Mouse (Mus musculus) forebrain, embryonic 14.5 days (tissue): Measurements from ENCODE around the gene Plcg2. TPM values are rescaled to one million over a fixed set of nuclear protein-coding genes. Genes with fewer than 3 reads are reported as not detected.

ENCODE experiments used
- ATAC-seq: fragments of 200-750 bp; cut with Nextera tagmentation; 2 replicates; pipeline ENCODE4 v1.8.0; 2017; ENCODE audit warnings: mild to moderate bottlenecking, moderate library complexity
- DNase-seq: peaks from one replicate; pipeline ENCODE4 v3.0.0-alpha.2; 2015; ENCODE audit warnings: low spot score
- H3K27ac ChIP-seq: fragments of 300-500 bp; sonication (generic); 2 replicates; pipeline ENCODE4 v1.5.1; 2014; ENCODE audit warnings: low read depth, mild to moderate bottlenecking, control low read depth, low read length, moderate library complexity
- H3K27me3 ChIP-seq: fragments of 300-500 bp; sonication (generic); replicated peaks from 2 replicates; pipeline ENCODE4 v1.6.1; 2014; ENCODE audit warnings: low read length, control low read depth, mixed read lengths; ENCODE audit not compliant: control insufficient read depth, insufficient read depth
- H3K36me3 ChIP-seq: fragments of 300-500 bp; sonication (generic); 2 replicates; pipeline ENCODE4 v1.6.1; 2014; ENCODE audit warnings: low read length, control low read depth; ENCODE audit not compliant: control insufficient read depth, insufficient read depth
- H3K4me1 ChIP-seq: fragments of 300-500 bp; sonication (generic); 2 replicates; pipeline ENCODE4 v1.6.1; 2014; ENCODE audit warnings: antibody characterized with exemption, low read length, control low read depth; ENCODE audit not compliant: control insufficient read depth, insufficient read depth
- H3K4me2 ChIP-seq: fragments of 300-500 bp; sonication (generic); 2 replicates; pipeline ENCODE4 v1.6.1; 2014; ENCODE audit warnings: mild to moderate bottlenecking, control low read depth, low read length
- H3K4me3 ChIP-seq: fragments of 300-500 bp; sonication (generic); 2 replicates; pipeline ENCODE4 v1.5.1; 2014; ENCODE audit warnings: low read depth, low read length, control low read depth
- H3K9ac ChIP-seq: fragments of 300-500 bp; sonication (generic); 2 replicates; pipeline ENCODE4 v1.6.1; 2014; ENCODE audit warnings: mild to moderate bottlenecking, low read length, control low read depth, moderate library complexity
- H3K9me3 ChIP-seq: fragments of 300-500 bp; sonication (generic); replicated peaks from 2 replicates; pipeline ENCODE4 v1.6.1; 2016; ENCODE audit warnings: low read length, control low read depth, mixed read lengths; ENCODE audit not compliant: control insufficient read depth
- WGBS: fragments of 180-500 bp; shearing (Covaris S2); extraction: QIAGEN DNeasy Blood & Tissue Kit; methylation state at CpG from one replicate; pipeline ENCODE4 v1.1.7; 2014; 5-methylcytosine and 5-hydroxymethylcytosine counted together
- polyA plus RNA-seq: library from polyadenylated mRNA; unstranded; fragments of >200 nt; fragmentation: Nextera tagmentation; extraction: Ambion mirVana; gene quantifications from 2 replicates; pipeline ENCODE4 v1.2.1, GENCODE M21; 2014

The Plcg2 gene
- polyA plus RNA-seq, 1 experiment from 2014 or later, result 0.58 TPM

GRCm38 (mm10) chr8:117478082-117478481, 20.0 kb upstream of the Plcg2 start:
- Histone ChIP-seq H3K4me3 (no peak overlapping the region), H3K4me2 (no peak overlapping the region), H3K4me1 (no peaks in the 10 kb centered on the region), H3K36me3 (no peaks in the 10 kb centered on the region), H3K9me3 (no peaks in the 10 kb centered on the region), H3K9ac (no peak overlapping the region), H3K27me3 (no peaks in the 10 kb centered on the region), H3K27ac (no peak overlapping the region)
- DNase-seq (no peak), ATAC-seq (no peak)

GRCm38 (mm10) chr8:117479996-117480395, 18.1 kb upstream of the Plcg2 start:
- no peak overlapping the region for H3K4me3 ChIP-seq
- no peaks in the 10 kb centered on the region for H3K9me3 ChIP-seq
- H3K27ac ChIP-seq, result no peak overlapping the region
- 96% methylated on average over 9 of the region's 9 CpGs for WGBS
- H3K4me2 ChIP-seq, result no peak overlapping the region
- DNase-seq (no peak), ATAC-seq (no peak)
- no peaks in the 10 kb centered on the region for H3K27me3 ChIP-seq
- no peak overlapping the region for H3K9ac ChIP-seq
- no peaks in the 10 kb centered on the region for H3K4me1 ChIP-seq
- H3K36me3 ChIP-seq, result no peaks in the 10 kb centered on the region

DNA sequence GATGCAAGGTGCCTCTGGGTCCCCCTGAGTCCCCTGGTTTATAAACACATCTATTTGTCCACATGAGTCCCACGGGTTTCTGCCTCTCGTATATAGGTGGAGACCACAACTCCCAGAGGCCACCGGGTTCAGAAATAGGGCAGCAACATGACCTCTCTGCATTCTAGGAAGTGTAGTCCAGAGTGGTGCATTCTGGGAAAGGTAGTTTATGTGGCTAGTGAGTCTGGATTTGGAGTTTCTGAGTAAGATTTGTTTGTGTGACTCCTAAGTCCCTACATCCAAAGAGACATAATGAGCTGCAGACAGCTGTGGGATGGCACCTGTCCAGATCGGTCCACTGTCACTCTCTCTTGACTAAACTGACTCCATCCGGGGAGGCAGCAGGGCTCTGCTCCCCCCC, 17.6 kb upstream of the Plcg2 start:
- ATAC-seq (no peak), DNase-seq (no peak)
- Histone ChIP-seq H3K4me3 (no peak overlapping the region), H3K27ac (no peak overlapping the region), H3K4me2 (no peak overlapping the region), H3K9me3 (no peaks in the 10 kb centered on the region), H3K9ac (no peak overlapping the region), H3K36me3 (no peaks in the 10 kb centered on the region), H3K27me3 (no peaks in the 10 kb centered on the region), H3K4me1 (no peaks in the 10 kb centered on the region)
- WGBS, result 60% methylated on average over 5 of the region's 5 CpGs

DNA sequence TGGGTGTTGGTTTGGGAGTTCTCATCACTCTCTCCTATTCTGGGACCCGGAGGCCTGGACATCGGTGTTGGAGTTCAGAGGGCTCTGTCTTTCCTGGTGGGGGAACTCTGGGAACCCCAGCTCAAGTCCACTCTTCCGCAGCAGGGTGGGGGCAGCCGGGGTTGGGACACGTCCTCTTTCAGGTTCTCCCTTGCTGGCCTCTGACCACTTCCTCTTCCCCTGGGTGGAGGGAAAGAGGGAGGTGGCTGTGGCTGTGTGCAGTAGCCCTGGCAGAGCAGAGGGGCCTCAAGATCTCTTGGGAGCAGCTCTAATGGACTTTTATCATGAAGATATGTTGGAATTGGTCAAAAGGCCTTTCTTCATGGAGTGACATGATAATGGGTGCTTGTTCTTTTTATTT, 16.3 kb upstream of the Plcg2 start:
- ATAC-seq (no peak), DNase-seq (no peak)
- Histone ChIP-seq H3K27me3 (no peaks in the 10 kb centered on the region), H3K36me3 (no peaks in the 10 kb centered on the region), H3K27ac (no peak overlapping the region), H3K9ac (no peak overlapping the region), H3K4me3 (no peak overlapping the region), H3K4me2 (no peak overlapping the region), H3K4me1 (no peaks in the 10 kb centered on the region), H3K9me3 (no peaks in the 10 kb centered on the region)
- 88% methylated on average over 5 of the region's 5 CpGs for WGBS

GRCm38 (mm10) chr8:117484731-117485130, 13.4 kb upstream of the Plcg2 start:
- Histone ChIP-seq H3K9me3 (no peaks in the 10 kb centered on the region), H3K4me2 (no peak overlapping the region), H3K36me3 (no peaks in the 10 kb centered on the region), H3K4me3 (no peak overlapping the region), H3K9ac (no peak overlapping the region), H3K27ac (no peak overlapping the region), H3K27me3 (no peaks in the 10 kb centered on the region), H3K4me1 (no peaks in the 10 kb centered on the region)
- DNase-seq (no peak), ATAC-seq (no peak)
- 87% methylated on average over 8 of the region's 8 CpGs for WGBS

GRCm38 (mm10) chr8:117485316-117485715, 12.8 kb upstream of the Plcg2 start:
- DNase-seq (no peak), ATAC-seq (no peak)
- no peak overlapping the region for H3K27ac ChIP-seq
- H3K27me3 ChIP-seq, result no peaks in the 10 kb centered on the region
- no peaks in the 10 kb centered on the region for H3K36me3 ChIP-seq
- H3K4me2 ChIP-seq, result no peak overlapping the region
- no peaks in the 10 kb centered on the region for H3K9me3 ChIP-seq
- H3K9ac ChIP-seq, result no peak overlapping the region
- 80% methylated on average over 1 of the region's 1 CpGs for WGBS
- H3K4me3 ChIP-seq, result no peak overlapping the region
- H3K4me1 ChIP-seq, result no peaks in the 10 kb centered on the region

GRCm38 (mm10) chr8:117488246-117489005, 9.7 kb upstream of the Plcg2 start:
- Histone ChIP-seq H3K27ac (no peak overlapping the region), H3K36me3 (no peaks in the 10 kb centered on the region), H3K9me3 (no peaks in the 10 kb centered on the region), H3K9ac (no peak overlapping the region), H3K27me3 (no peaks in the 10 kb centered on the region), H3K4me1 (no peaks in the 10 kb centered on the region), H3K4me3 (no peak overlapping the region), H3K4me2 (no peak overlapping the region)
- no peak for DNase-seq
- WGBS, result 81% methylated on average over 10 of the region's 10 CpGs
- ATAC-seq, result no peak

GRCm38 (mm10) chr8:117493543-117493942, 4.5 kb upstream of the Plcg2 start:
- peaks cover 8% of the 10 kb centered on the region; the same call in 1 of the 2 replicates for H3K27me3 ChIP-seq
- DNase-seq (no peak), ATAC-seq (no peak)
- H3K4me1 ChIP-seq, result 0 out of 2 replicates have a peak, but pooled peaks cover 3% of the 10 kb centered on the region
- no peak overlapping the region for H3K4me3 ChIP-seq
- 12% methylated on average over 9 of the region's 9 CpGs for WGBS
- no peak overlapping the region for H3K27ac ChIP-seq
- no peaks in the 10 kb centered on the region for H3K9me3 ChIP-seq
- no peaks in the 10 kb centered on the region for H3K36me3 ChIP-seq
- H3K9ac ChIP-seq, result no peak overlapping the region
- H3K4me2 ChIP-seq, result no peak overlapping the region

DNA sequence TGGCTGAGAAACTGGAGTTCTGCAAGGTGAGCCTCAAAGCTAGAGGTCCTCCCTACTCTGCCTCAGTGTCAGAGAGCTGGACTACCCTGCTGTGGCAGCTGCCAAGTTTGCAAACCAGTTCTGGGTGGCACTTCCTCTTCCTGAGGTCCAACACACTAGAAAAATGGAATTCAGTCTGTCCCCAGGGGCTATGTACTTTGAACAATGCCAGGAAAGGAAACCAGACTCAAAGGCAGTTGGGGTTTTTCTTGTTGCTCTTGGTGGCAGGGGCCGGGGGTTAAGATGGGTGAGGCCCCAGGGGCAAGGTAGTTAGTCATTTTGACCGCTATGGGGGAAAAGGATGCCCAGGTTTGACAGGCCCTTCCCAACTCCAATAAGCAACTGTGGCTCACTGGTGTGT, 3.2 kb upstream of the Plcg2 start:
- Histone ChIP-seq H3K4me3 (no peak overlapping the region), H3K9me3 (no peaks in the 10 kb centered on the region), H3K36me3 (no peaks in the 10 kb centered on the region), H3K4me2 (no peak overlapping the region), H3K27ac (no peak overlapping the region), H3K27me3 (peaks cover 14% of the 10 kb centered on the region), H3K9ac (no peak overlapping the region), H3K4me1 (0 out of 2 replicates have a peak, but pooled peaks cover 3% of the 10 kb centered on the region)
- DNase-seq (no peak), ATAC-seq (no peak)
- 88% methylated on average over 2 of the region's 2 CpGs for WGBS
